11 mouse cellular contexts compared by ENCODE assay signal in genomic region chr2:103577752-103578662, GRCm38 (mm10). TPM values are rescaled to one million over a fixed set of nuclear protein-coding genes. Genes with fewer than 3 reads are reported as not detected.
A peak's percentile ranks its signal among the peaks of the same experiment; 100 is the strongest.
DNase-seq lines count a peak whose midpoint lies in the region; ATAC-seq and TF ChIP-seq lines count a peak whose summit lies in the region.
"Had no signal": no experiment of that assay in that cellular context is flagged by ENCODE, and none has a peak within 500 bp of the region (broad histone marks: within the 10 kb centered on the region; RNA-seq: fewer than 3 reads in every experiment).

No protein-coding gene starts in this region.

- H3K4me3 ChIP-seq in lung, adult 2 months (replicated peaks; ENCODE audit: extremely low read depth, low read depth, low read length), result no peak overlapping the region
- H3K4me3 ChIP-seq in heart, embryonic 11.5 days (ENCODE audit: low read depth, low read length), result peak overlapping the region; percentile 8; the same call in 1 of the 2 replicates
- no peak overlapping the region for H3K4me3 ChIP-seq in limb, embryonic 15.5 days
- H3K4me3 ChIP-seq in stomach, embryonic 16.5 days (replicated peaks; ENCODE audit: low read length), result no peak overlapping the region
- no peak overlapping the region for H3K4me3 ChIP-seq in kidney, embryonic 14.5 days (ENCODE audit: low read length)

- peak overlapping the region; percentile 92 for H3K27ac ChIP-seq in heart, embryonic 11.5 days (ENCODE audit: low read depth, low read length)
- H3K27ac ChIP-seq in limb, embryonic 15.5 days, result peak overlapping the region; percentile 80
- peak overlapping the region; percentile 58 for H3K27ac ChIP-seq in stomach, embryonic 16.5 days (ENCODE audit: low read length)
- no peak overlapping the region for H3K27ac ChIP-seq in kidney, embryonic 14.5 days (ENCODE audit: low read depth, low read length)

- no peaks in the 10 kb centered on the region for H3K27me3 ChIP-seq in heart, embryonic 11.5 days (ENCODE audit: control insufficient read depth, insufficient read depth, low read length)
- no peaks in the 10 kb centered on the region for H3K27me3 ChIP-seq in limb, embryonic 15.5 days
- no peaks in the 10 kb centered on the region for H3K27me3 ChIP-seq in stomach, embryonic 16.5 days (ENCODE audit: control insufficient read depth, insufficient read depth, low read length)
- no peaks in the 10 kb centered on the region for H3K27me3 ChIP-seq in kidney, embryonic 14.5 days (ENCODE audit: control insufficient read depth, insufficient read depth, low read length)

- TF ChIP-seq CTCF in lung, adult 2 months (IDR thresholded peaks at IDR 0.05; ENCODE audit: insufficient read depth, low read length), result no peak

- WGBS in lung, adult 2 months, result 60% methylated on average over 7 of the region's 7 CpGs
- WGBS in heart, embryonic 11.5 days (ENCODE audit: insufficient replicate concordance), result 48% methylated on average over 7 of the region's 7 CpGs
- 47% methylated on average over 7 of the region's 7 CpGs for WGBS in limb, embryonic 15.5 days
- WGBS in stomach, embryonic 16.5 days, result 50% methylated on average over 7 of the region's 7 CpGs
- WGBS in kidney, embryonic 14.5 days, result 73% methylated on average over 7 of the region's 7 CpGs

- no peaks in the 10 kb centered on the region for H3K9me3 ChIP-seq in heart, embryonic 11.5 days (replicated peaks; ENCODE audit: control insufficient read depth, low read length)
- H3K9me3 ChIP-seq in limb, embryonic 15.5 days, result no peaks in the 10 kb centered on the region
- no peaks in the 10 kb centered on the region for H3K9me3 ChIP-seq in stomach, embryonic 16.5 days (replicated peaks; ENCODE audit: control insufficient read depth, low read length)
- no peaks in the 10 kb centered on the region for H3K9me3 ChIP-seq in kidney, embryonic 14.5 days (ENCODE audit: control insufficient read depth, low read length)

- H3K4me2 ChIP-seq in heart, embryonic 11.5 days, result peak overlapping the region; percentile 44
- no peak overlapping the region for H3K4me2 ChIP-seq in limb, embryonic 15.5 days
- no peak overlapping the region for H3K4me2 ChIP-seq in stomach, embryonic 16.5 days (ENCODE audit: low read depth, low read length)
- H3K4me2 ChIP-seq in kidney, embryonic 14.5 days (replicated peaks; ENCODE audit: low read depth, low read length), result no peak overlapping the region

- DNase-seq in lung, adult 18-20 months, result peak; percentile 17 to 52
- no peak for DNase-seq in lung, adult 2 months
- DNase-seq in spleen, adult 18-20 months, result no peak
- DNase-seq in kidney, postnatal 25 days, result no peak
- DNase-seq: cerebellum, adult 11-12 months; right cerebral cortex, adult 18-20 months; thymus, postnatal 4 days had no signal

- 0 out of 2 replicates have a peak, but pooled peaks have one; percentile 57 for ATAC-seq in heart, embryonic 11.5 days (replicated peaks; ENCODE audit: insufficient number of reproducible peaks, low FRiP score, low TSS enrichment)
- peak; percentile 68 for ATAC-seq in limb, embryonic 15.5 days (ENCODE audit: insufficient number of reproducible peaks, low FRiP score, low TSS enrichment, low read depth)
- peak; percentile 80 for ATAC-seq in stomach, embryonic 16.5 days (ENCODE audit: insufficient read depth, low FRiP score)
- ATAC-seq in kidney, embryonic 14.5 days (ENCODE audit: low FRiP score, low TSS enrichment), result no peak

- H3K4me1 ChIP-seq in lung, adult 2 months (ENCODE audit: control insufficient read depth, insufficient read depth, low read length), result peaks cover 2% of the 10 kb centered on the region
- H3K4me1 ChIP-seq in heart, embryonic 11.5 days (ENCODE audit: control insufficient read depth, insufficient read depth, low read length), result peaks cover 73% of the 10 kb centered on the region
- H3K4me1 ChIP-seq in limb, embryonic 15.5 days, result peaks cover 60% of the 10 kb centered on the region
- peaks cover 21% of the 10 kb centered on the region for H3K4me1 ChIP-seq in stomach, embryonic 16.5 days (ENCODE audit: control insufficient read depth, insufficient read depth, low read length)
- peaks cover 18% of the 10 kb centered on the region; the same call in 1 of the 2 replicates for H3K4me1 ChIP-seq in kidney, embryonic 14.5 days (ENCODE audit: control insufficient read depth, insufficient read depth, low read length)

- TF ChIP-seq POLR2A in lung, adult 2 months (IDR thresholded peaks at IDR 0.05; ENCODE audit: borderline replicate concordance, extremely low read depth, low read depth, low read length), result no peak

- no peaks in the 10 kb centered on the region for H3K36me3 ChIP-seq in heart, embryonic 11.5 days (ENCODE audit: control insufficient read depth, insufficient read depth, low read length)
- H3K36me3 ChIP-seq in limb, embryonic 15.5 days, result no peaks in the 10 kb centered on the region
- H3K36me3 ChIP-seq in stomach, embryonic 16.5 days (ENCODE audit: control insufficient read depth, insufficient read depth, low read length), result no peaks in the 10 kb centered on the region
- no peaks in the 10 kb centered on the region for H3K36me3 ChIP-seq in kidney, embryonic 14.5 days (ENCODE audit: control insufficient read depth, insufficient read depth, low read length)

- H3K9ac ChIP-seq in heart, embryonic 11.5 days (ENCODE audit: low read depth, low read length), result 0 out of 2 replicates have a peak overlapping the region, but pooled peaks have one; percentile 36
- no peak overlapping the region for H3K9ac ChIP-seq in limb, embryonic 15.5 days
- no peak overlapping the region for H3K9ac ChIP-seq in stomach, embryonic 16.5 days (ENCODE audit: low read length)
- no peak overlapping the region for H3K9ac ChIP-seq in kidney, embryonic 14.5 days (ENCODE audit: low read depth, low read length)

RNA-seq across cellular contexts. Expression of gene Abtb2, which starts 11.9 kb away (rescaled TPM):
- 7.9 and 10.4 TPM in 2 replicates for polyA plus RNA-seq in lung, adult 2 months (2012; rRNA removed)
- polyA plus RNA-seq in heart, embryonic 11.5 days (2014; fragmentation: Nextera tagmentation; extraction: Ambion mirVana), result 15.6 and 20.6 TPM in 2 replicates
- 16.7 and 16.9 TPM in 2 replicates for polyA plus RNA-seq in limb, embryonic 15.5 days (2015; fragmentation: Nextera tagmentation; extraction: Ambion mirVana)
- polyA plus RNA-seq in stomach, embryonic 16.5 days (2015; fragmentation: Nextera tagmentation; extraction: Ambion mirVana), result 4.8 and 5.3 TPM in 2 replicates
- 4.9 and 7.6 TPM in 2 replicates for polyA plus RNA-seq in kidney, embryonic 14.5 days (2014; fragmentation: Nextera tagmentation; extraction: Ambion mirVana)

Comparison
In these comparisons a context has a peak if more than half of its experiments do, and no peak if none do; other contexts are left out.
1. DNase-seq: peak in lung, adult 18-20 months (2 of 2); none in lung, adult 2 months (single experiment), spleen, adult 18-20 months (0 of 2) and kidney, postnatal 25 days (0 of 2).